Mouse (Mus musculus) liver, postnatal 0 days (tissue): ENCODE results near the gene Tcf7l2. TPM values are rescaled to one million over a fixed set of nuclear protein-coding genes. Genes with fewer than 3 reads are reported as not detected.

ENCODE experiments used
- ATAC-seq: fragments of 200-750 bp; cut with Nextera tagmentation; 2 replicates; pipeline ENCODE4 v1.8.0; 2017; ENCODE audit warnings: mild to moderate bottlenecking, moderate library complexity
- DNase-seq: peaks from one replicate; pipeline ENCODE4 v3.0.0-alpha.2; 2016
- H3K27ac ChIP-seq: fragments of 300-500 bp; sonication (generic); 2 replicates; pipeline ENCODE4 v1.5.1; 2014; ENCODE audit warnings: antibody characterized with exemption, moderate library complexity, mild to moderate bottlenecking, low read depth
- H3K27me3 ChIP-seq: fragments of 300-500 bp; sonication (generic); 2 replicates; pipeline ENCODE4 v1.6.1; 2014; ENCODE audit warnings: low read length, control low read depth, mixed read lengths; ENCODE audit not compliant: insufficient read depth
- H3K36me3 ChIP-seq: fragments of 300-500 bp; sonication (generic); replicated peaks from 2 replicates; pipeline ENCODE4 v1.6.1; 2014; ENCODE audit warnings: mild to moderate bottlenecking, control low read depth, low read length, moderate library complexity, mixed read lengths; ENCODE audit not compliant: insufficient read depth
- H3K4me1 ChIP-seq: fragments of 300-500 bp; sonication (generic); 2 replicates; pipeline ENCODE4 v1.6.1; 2014; ENCODE audit warnings: antibody characterized with exemption, mild to moderate bottlenecking, control low read depth; ENCODE audit not compliant: insufficient read depth
- H3K4me2 ChIP-seq: fragments of 300-500 bp; sonication (generic); 2 replicates; pipeline ENCODE4 v1.6.1; 2014; ENCODE audit warnings: low read depth, mild to moderate bottlenecking, low read length, moderate library complexity, mixed read lengths
- H3K4me3 ChIP-seq: fragments of 300-500 bp; sonication (generic); 2 replicates; pipeline ENCODE4 v1.5.1; 2014; ENCODE audit warnings: low read depth, low read length
- H3K9ac ChIP-seq: fragments of 300-500 bp; sonication (generic); replicated peaks from 2 replicates; pipeline ENCODE4 v1.6.1; 2014; ENCODE audit warnings: mild to moderate bottlenecking, moderate library complexity
- H3K9me3 ChIP-seq: fragments of 300-500 bp; sonication (generic); 2 replicates; pipeline ENCODE4 v1.6.1; 2016; ENCODE audit warnings: mild to moderate bottlenecking, control low read depth, low read length, mixed read lengths
- CTCF ChIP-seq: sonication (generic); IDR thresholded peaks from 2 replicates; pipeline ENCODE4 v1.5.1; 2016; ENCODE audit warnings: antibody characterized with exemption, low read depth
- EP300 ChIP-seq: IDR thresholded peaks from 2 replicates; pipeline ENCODE4 v1.6.1; 2016; ENCODE audit warnings: antibody characterized with exemption, low read depth, mild to moderate bottlenecking
- WGBS: fragments of 180-500 bp; shearing (Covaris S2); extraction: QIAGEN DNeasy Blood & Tissue Kit; methylation state at CpG from one replicate; pipeline ENCODE4 v1.1.7; 2014; ENCODE audit not compliant: insufficient replicate concordance; 5-methylcytosine and 5-hydroxymethylcytosine counted together
- polyA plus RNA-seq: library from polyadenylated mRNA; unstranded; fragments of >200 nt; fragmentation: Nextera tagmentation; extraction: Ambion mirVana; gene quantifications from 2 replicates; pipeline ENCODE4 v1.2.1, GENCODE M21; 2015

Tcf7l2 gene
- polyA plus RNA-seq, 1 experiment from 2014 or later = 21.6 TPM

DNA sequence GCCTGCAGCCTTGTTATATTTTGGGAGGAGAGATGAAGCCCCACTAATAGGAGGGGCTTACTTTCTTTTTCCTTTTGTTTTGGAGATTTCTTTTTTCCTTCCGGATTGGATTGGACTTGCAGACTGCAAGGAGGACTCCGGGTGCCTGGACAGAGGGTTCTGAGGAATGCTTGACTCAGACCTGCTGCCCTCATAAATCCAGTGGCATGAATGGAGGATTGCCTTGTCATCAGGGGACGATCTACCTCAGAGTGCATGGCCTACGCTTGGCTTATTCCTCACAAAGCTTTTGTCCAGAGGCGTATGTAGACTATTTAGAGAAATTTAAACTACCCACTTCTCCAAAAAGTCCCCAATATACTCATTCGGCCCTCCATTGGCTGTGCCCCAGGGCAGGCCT, 25.5 kb downstream of the Tcf7l2 start:
- H3K4me1 ChIP-seq = peaks cover 2% of the 10 kb centered on the region
- H3K4me3 ChIP-seq = no peak overlapping the region
- no peaks in the 10 kb centered on the region for H3K27me3 ChIP-seq
- H3K27ac ChIP-seq = no peak overlapping the region
- DNase-seq (no peak), ATAC-seq (no peak)
- TF ChIP-seq EP300 (no peak), CTCF (no peak)
- H3K4me2 ChIP-seq = no peak overlapping the region
- H3K36me3 ChIP-seq = peaks cover 3% of the 10 kb centered on the region; the same call in 1 of the 2 replicates
- no peak overlapping the region for H3K9ac ChIP-seq
- H3K9me3 ChIP-seq = no peaks in the 10 kb centered on the region
- WGBS = 71% methylated on average over 6 of the region's 6 CpGs

DNA sequence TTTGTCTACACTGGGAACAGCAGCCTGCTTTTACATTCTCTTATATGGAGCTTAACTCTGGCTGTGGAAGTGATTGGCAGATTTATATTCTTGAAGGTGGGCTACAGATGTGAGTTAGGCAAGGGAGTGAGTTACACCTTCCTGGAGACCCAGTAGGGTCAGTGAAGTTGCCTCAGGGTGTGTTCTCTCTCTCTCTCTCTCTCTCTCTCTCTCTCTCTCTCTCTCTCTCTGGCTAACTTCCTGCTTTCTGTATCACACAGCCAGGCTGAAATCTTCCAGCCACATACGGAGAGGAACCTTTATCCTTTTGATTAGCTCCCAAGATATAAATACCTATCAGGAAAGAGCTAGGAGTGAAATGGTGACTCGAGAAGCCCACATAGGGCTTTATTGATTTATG, 26.0 kb downstream of the Tcf7l2 start:
- Histone ChIP-seq H3K27me3 (no peaks in the 10 kb centered on the region), H3K4me3 (no peak overlapping the region), H3K4me2 (no peak overlapping the region), H3K9ac (no peak overlapping the region), H3K27ac (no peak overlapping the region), H3K36me3 (peaks cover 3% of the 10 kb centered on the region; the same call in 1 of the 2 replicates), H3K4me1 (peaks cover 2% of the 10 kb centered on the region; the same call in 1 of the 2 replicates), H3K9me3 (no peaks in the 10 kb centered on the region)
- no peak for ATAC-seq
- WGBS = 31% methylated on average over 2 of the region's 2 CpGs
- DNase-seq = no peak
- TF ChIP-seq EP300 (no peak), CTCF (no peak)

DNA sequence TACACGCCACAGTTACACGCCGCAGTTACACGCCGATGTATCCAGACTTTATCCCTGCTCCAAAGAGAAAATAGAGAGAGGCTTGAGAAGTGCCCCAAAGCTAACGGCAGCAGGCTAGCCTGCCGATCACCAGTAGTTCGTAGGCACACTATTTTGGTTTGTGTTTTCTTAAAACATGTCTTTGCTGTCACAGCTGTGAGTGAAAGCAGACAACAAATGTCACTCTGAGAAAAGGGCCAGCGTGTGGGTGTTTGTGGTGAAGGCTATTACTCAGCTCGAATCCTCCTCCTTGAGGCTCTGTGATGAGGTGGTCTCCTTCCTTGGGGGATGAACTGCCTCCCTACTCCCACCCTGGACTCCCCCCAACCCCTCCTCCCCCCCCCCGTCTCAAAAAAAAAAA, 26.6 kb downstream of the Tcf7l2 start:
- no peak overlapping the region for H3K4me2 ChIP-seq
- H3K36me3 ChIP-seq = no peaks in the 10 kb centered on the region
- 61% methylated on average over 11 of the region's 11 CpGs for WGBS
- H3K9me3 ChIP-seq = no peaks in the 10 kb centered on the region
- TF ChIP-seq CTCF = no peak
- no peak for TF ChIP-seq EP300
- ATAC-seq = no peak
- DNase-seq = no peak
- H3K4me3 ChIP-seq = no peak overlapping the region
- H3K9ac ChIP-seq = no peak overlapping the region
- no peak overlapping the region for H3K27ac ChIP-seq
- peaks cover 2% of the 10 kb centered on the region; the same call in 1 of the 2 replicates for H3K4me1 ChIP-seq
- H3K27me3 ChIP-seq = no peaks in the 10 kb centered on the region

DNA sequence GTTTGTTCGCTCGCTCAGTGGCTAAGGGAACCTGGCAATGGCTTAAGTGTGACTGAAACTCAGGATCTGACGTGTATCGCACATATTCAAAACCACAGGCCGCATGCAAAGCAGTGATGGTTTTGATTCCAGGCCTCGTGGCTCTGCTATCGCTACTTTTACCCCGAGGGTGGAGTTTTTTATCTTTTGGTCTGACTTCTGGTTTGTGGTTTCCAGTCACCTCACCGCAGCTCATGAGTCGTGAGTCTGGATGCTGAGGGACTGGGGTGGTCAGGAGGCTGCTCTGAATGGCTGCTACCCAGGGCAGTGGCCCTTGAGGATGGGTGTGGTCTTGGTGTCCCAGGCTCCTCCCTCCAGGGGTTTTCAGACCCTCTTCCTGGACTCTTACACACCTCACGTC, 27.3 kb downstream of the Tcf7l2 start:
- Histone ChIP-seq H3K9me3 (no peaks in the 10 kb centered on the region), H3K4me1 (peaks cover 2% of the 10 kb centered on the region; the same call in 1 of the 2 replicates), H3K4me3 (no peak overlapping the region), H3K9ac (no peak overlapping the region), H3K4me2 (no peak overlapping the region), H3K27me3 (no peaks in the 10 kb centered on the region), H3K27ac (no peak overlapping the region), H3K36me3 (no peaks in the 10 kb centered on the region)
- 26% methylated on average over 11 of the region's 11 CpGs for WGBS
- DNase-seq = no peak
- no peak for ATAC-seq
- TF ChIP-seq EP300 = no peak
- TF ChIP-seq CTCF = no peak

DNA sequence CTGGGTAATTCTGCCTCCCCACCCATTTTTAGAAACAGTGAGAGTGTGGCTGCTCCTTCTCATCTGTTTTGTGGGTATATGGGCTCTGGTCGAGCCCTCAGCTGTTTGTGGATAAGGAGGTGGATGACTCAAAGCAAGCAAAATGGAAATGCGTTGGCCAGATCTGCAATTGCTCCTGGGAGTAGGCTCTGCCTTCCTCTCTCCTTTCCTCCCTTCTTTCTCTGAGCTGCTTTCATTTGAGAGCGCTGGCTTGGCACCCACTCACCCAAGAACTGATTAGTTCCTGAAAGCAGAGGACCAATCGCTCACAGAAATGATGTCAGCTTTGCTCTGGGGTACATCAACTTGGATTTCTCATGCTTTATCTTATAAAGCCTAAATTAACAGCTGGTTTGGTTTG, 32.7 kb downstream of the Tcf7l2 start:
- Histone ChIP-seq H3K4me3 (no peak overlapping the region), H3K9ac (no peak overlapping the region), H3K9me3 (no peaks in the 10 kb centered on the region), H3K27ac (no peak overlapping the region), H3K4me1 (0 out of 2 replicates have a peak, but pooled peaks cover 2% of the 10 kb centered on the region), H3K27me3 (no peaks in the 10 kb centered on the region), H3K36me3 (no peaks in the 10 kb centered on the region), H3K4me2 (no peak overlapping the region)
- 51% methylated on average over 4 of the region's 4 CpGs for WGBS
- TF ChIP-seq EP300 (no peak), CTCF (no peak)
- ATAC-seq (no peak), DNase-seq (no peak)

DNA sequence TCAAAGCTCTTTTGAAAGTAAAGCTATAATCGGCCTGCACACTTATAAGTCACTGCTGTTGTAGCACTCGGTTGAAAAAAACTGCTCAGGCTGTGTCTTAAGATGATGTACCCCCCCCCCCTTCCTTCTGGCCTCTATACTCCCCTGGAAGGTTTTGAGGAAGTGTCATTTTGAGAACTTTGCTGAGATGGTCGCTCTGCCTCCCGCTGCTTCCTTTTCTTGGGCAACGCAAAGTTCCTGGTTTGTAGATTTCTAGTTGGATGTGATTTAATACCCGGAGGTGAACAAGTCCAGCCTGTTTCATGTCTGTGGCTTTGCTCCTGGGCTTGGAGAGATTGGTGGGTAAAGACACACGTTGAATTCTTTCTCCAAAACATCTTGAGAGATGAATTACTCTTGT, 33.2 kb downstream of the Tcf7l2 start:
- WGBS = 34% methylated on average over 7 of the region's 7 CpGs
- DNase-seq (no peak), ATAC-seq (no peak)
- H3K27me3 ChIP-seq = no peaks in the 10 kb centered on the region
- H3K9me3 ChIP-seq = no peaks in the 10 kb centered on the region
- H3K4me1 ChIP-seq = 0 out of 2 replicates have a peak, but pooled peaks cover 2% of the 10 kb centered on the region
- H3K4me3 ChIP-seq = no peak overlapping the region
- H3K9ac ChIP-seq = no peak overlapping the region
- no peaks in the 10 kb centered on the region for H3K36me3 ChIP-seq
- no peak overlapping the region for H3K4me2 ChIP-seq
- no peak overlapping the region for H3K27ac ChIP-seq
- no peak for TF ChIP-seq EP300
- no peak for TF ChIP-seq CTCF

DNA sequence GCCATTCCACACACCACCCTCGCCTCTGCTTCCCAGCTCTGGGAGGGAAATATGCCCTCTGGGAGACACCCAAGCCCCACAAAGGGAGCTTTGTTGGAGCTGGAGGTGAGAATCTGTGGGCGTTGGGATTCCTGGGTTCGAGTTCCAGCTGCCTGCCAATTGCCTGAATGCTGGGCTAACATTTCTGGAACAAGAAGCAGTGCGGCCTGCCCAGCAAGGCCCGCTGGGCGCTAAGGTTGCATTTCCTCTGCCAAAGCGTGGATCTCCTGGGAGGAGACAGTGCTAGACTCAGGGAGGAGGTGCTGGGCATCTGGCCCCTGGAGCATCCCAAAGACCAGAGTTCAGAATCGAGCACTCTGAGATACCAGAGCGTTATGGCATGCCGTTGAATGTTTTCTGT, 38.3 kb downstream of the Tcf7l2 start:
- Histone ChIP-seq H3K36me3 (no peaks in the 10 kb centered on the region), H3K4me3 (no peak overlapping the region), H3K9ac (no peak overlapping the region), H3K27me3 (no peaks in the 10 kb centered on the region), H3K9me3 (no peaks in the 10 kb centered on the region), H3K4me1 (0 out of 2 replicates have a peak, but pooled peaks cover 2% of the 10 kb centered on the region), H3K27ac (no peak overlapping the region), H3K4me2 (no peak overlapping the region)
- TF ChIP-seq CTCF (no peak), EP300 (no peak)
- WGBS = 78% methylated on average over 10 of the region's 10 CpGs
- no peak for ATAC-seq
- DNase-seq = no peak
